Mouse (Mus musculus): ENCODE data around the gene Map4k3. TPM values are rescaled to one million over a fixed set of nuclear protein-coding genes. Genes with fewer than 3 reads are reported as not detected.
"Not testable (repeated sequence)": the region's sequence is repeated elsewhere in the genome, so short reads cannot be mapped to it uniquely, and the experiment has no call there.

Map4k3 gene
- total and polyA plus RNA-seq, 2 experiments, result 5.6 to 23.6 TPM

DNA sequence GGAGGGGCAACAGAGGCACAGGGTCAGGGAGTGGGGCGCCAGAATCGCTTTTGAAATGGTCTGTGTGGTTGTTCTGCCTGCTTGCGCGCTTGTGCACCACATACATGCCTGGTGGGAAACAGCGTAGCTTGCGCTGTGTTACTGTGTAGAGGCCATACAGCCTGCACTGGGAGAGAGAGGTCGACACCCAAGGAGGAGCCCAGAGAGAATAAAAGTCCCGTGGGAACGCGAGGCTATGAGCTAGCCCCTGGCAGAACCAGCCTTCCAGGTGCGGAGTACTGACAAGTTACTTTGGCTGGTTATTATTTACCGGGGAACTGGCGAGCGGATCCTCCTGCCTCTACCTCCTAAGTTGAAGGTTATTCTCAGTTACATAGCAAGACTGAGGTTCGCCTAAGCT, 177.3 kb downstream of the Map4k3 start:
- Histone ChIP-seq H3K27me3 (ENCODE audit: control insufficient read depth, insufficient read depth, low read length) (no peaks in the 10 kb centered on the region), H3K27ac (replicated peaks; ENCODE audit: insufficient read depth, low read depth, low read length) (no peak overlapping the region), H3K79me2 (ENCODE audit: control insufficient read depth, insufficient read depth, low read length) (no peaks in the 10 kb centered on the region), H3K4me1 (ENCODE audit: control insufficient read depth, insufficient read depth, low read length) (0 out of 2 replicates have a peak, but pooled peaks cover 3% of the 10 kb centered on the region), H3K4me3 (ENCODE audit: insufficient read depth, low read depth, low read length) (no peak overlapping the region), H3K36me3 (ENCODE audit: control insufficient read depth, insufficient read depth, low read length) (no peaks in the 10 kb centered on the region), H3K9ac (ENCODE audit: low read depth, low read length) (no peak overlapping the region)
- no peak for DNase-seq (ENCODE audit: extremely low read depth, low read depth, low spot score)
- WGBS, result 86% methylated on average over 15 of the region's 15 CpGs
- TF ChIP-seq POLR2A (IDR thresholded peaks at IDR 0.05; ENCODE audit: extremely low read depth, insufficient read depth, low read length) (no peak), CTCF (IDR thresholded peaks at IDR 0.05; ENCODE audit: low read depth, low read length) (no peak)

DNA sequence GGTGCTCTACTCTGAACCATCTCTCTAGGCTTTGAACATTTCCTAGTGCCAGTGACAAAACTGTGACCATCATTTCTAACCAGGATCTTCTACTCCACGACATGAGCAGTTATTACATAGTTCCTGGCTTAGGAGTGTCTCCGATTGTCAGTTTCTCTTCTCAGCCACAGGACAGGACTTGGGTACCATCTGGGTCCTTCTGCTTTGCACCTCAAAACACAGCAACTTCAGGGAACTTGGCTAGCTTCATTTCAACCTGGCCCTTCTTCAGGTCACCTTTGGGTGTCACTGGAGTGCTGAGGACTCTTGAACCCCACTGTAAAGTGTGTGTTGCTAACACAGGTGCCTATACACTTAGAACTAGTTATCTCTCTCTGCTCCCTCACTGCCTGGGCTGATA, 181.4 kb downstream of the Map4k3 start:
- Histone ChIP-seq H3K79me2 (ENCODE audit: control insufficient read depth, insufficient read depth, low read length) (no peaks in the 10 kb centered on the region), H3K4me1 (ENCODE audit: control insufficient read depth, insufficient read depth, low read length) (no peaks in the 10 kb centered on the region), H3K4me3 (ENCODE audit: insufficient read depth, low read depth, low read length) (no peak overlapping the region), H3K9ac (ENCODE audit: low read depth, low read length) (no peak overlapping the region), H3K27me3 (ENCODE audit: control insufficient read depth, insufficient read depth, low read length) (no peaks in the 10 kb centered on the region), H3K36me3 (ENCODE audit: control insufficient read depth, insufficient read depth, low read length) (no peaks in the 10 kb centered on the region), H3K27ac (replicated peaks; ENCODE audit: insufficient read depth, low read depth, low read length) (no peak overlapping the region)
- DNase-seq (ENCODE audit: extremely low read depth, low read depth, low spot score), result no peak
- TF ChIP-seq POLR2A (IDR thresholded peaks at IDR 0.05; ENCODE audit: extremely low read depth, insufficient read depth, low read length) (no peak), CTCF (IDR thresholded peaks at IDR 0.05; ENCODE audit: low read depth, low read length) (no peak)
- 88% methylated on average over 2 of the region's 2 CpGs for WGBS

DNA sequence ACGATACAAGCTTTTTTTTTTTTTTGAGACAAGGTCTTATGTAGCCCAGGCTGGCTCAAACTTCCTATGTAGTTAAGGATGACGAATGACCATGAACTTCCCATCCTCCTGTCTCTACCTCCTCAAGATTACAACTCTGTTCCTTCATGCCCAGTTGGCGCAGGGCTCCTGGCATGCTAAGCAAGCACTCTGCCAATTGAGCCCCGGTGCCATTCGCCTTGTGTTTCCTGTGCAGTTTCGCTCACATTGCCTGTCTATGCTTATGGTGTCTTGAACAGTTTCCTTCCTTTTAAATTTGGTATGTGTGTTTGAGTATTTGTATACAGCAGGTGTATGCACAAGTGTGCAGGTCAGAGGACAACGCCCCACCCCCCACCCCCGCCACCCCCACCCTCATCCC, 182.1 kb downstream of the Map4k3 start:
- Histone ChIP-seq H3K27ac (replicated peaks; ENCODE audit: insufficient read depth, low read depth, low read length) (no peak overlapping the region), H3K4me1 (ENCODE audit: control insufficient read depth, insufficient read depth, low read length) (no peaks in the 10 kb centered on the region), H3K79me2 (ENCODE audit: control insufficient read depth, insufficient read depth, low read length) (no peaks in the 10 kb centered on the region), H3K9ac (ENCODE audit: low read depth, low read length) (no peak overlapping the region), H3K27me3 (ENCODE audit: control insufficient read depth, insufficient read depth, low read length) (no peaks in the 10 kb centered on the region), H3K4me3 (ENCODE audit: insufficient read depth, low read depth, low read length) (no peak overlapping the region), H3K36me3 (ENCODE audit: control insufficient read depth, insufficient read depth, low read length) (no peaks in the 10 kb centered on the region)
- 88% methylated on average over 8 of the region's 8 CpGs for WGBS
- DNase-seq (ENCODE audit: extremely low read depth, low read depth, low spot score), result no peak
- TF ChIP-seq CTCF (IDR thresholded peaks at IDR 0.05; ENCODE audit: low read depth, low read length), result no peak
- no peak for TF ChIP-seq POLR2A (IDR thresholded peaks at IDR 0.05; ENCODE audit: extremely low read depth, insufficient read depth, low read length)

DNA sequence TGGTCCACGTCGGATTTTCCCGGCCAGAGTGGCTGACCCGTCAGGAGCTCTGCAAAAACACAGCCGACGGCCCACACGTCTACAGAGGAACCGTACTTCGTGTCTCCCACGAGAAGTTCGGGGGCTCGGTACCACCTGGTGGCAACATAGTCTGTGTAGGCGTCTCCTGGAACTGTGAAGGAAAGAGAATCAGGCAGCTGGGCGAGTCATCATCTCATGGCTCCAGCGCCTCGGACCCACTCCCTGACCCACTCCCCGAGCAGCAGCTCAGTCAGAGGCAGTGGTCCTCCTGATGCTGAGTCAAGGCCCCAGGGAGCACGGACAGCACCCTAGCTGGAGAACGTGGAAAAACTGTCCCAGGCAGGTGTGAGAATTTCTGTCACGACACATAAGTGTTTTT, 184.6 kb downstream of the Map4k3 start:
- no peaks in the 10 kb centered on the region for H3K27me3 ChIP-seq (ENCODE audit: control insufficient read depth, insufficient read depth, low read length)
- no peak for TF ChIP-seq CTCF (IDR thresholded peaks at IDR 0.05; ENCODE audit: low read depth, low read length)
- no peak for TF ChIP-seq POLR2A (IDR thresholded peaks at IDR 0.05; ENCODE audit: extremely low read depth, insufficient read depth, low read length)
- no peak for DNase-seq (ENCODE audit: extremely low read depth, low read depth, low spot score)
- no peak overlapping the region for H3K4me3 ChIP-seq (ENCODE audit: insufficient read depth, low read depth, low read length)
- H3K4me1 ChIP-seq (ENCODE audit: control insufficient read depth, insufficient read depth, low read length), result no peaks in the 10 kb centered on the region
- H3K79me2 ChIP-seq (ENCODE audit: control insufficient read depth, insufficient read depth, low read length), result no peaks in the 10 kb centered on the region
- no peaks in the 10 kb centered on the region for H3K36me3 ChIP-seq (ENCODE audit: control insufficient read depth, insufficient read depth, low read length)
- WGBS, result 89% methylated on average over 20 of the region's 20 CpGs
- H3K27ac ChIP-seq (replicated peaks; ENCODE audit: insufficient read depth, low read depth, low read length), result no peak overlapping the region
- no peak overlapping the region for H3K9ac ChIP-seq (ENCODE audit: low read depth, low read length)

DNA sequence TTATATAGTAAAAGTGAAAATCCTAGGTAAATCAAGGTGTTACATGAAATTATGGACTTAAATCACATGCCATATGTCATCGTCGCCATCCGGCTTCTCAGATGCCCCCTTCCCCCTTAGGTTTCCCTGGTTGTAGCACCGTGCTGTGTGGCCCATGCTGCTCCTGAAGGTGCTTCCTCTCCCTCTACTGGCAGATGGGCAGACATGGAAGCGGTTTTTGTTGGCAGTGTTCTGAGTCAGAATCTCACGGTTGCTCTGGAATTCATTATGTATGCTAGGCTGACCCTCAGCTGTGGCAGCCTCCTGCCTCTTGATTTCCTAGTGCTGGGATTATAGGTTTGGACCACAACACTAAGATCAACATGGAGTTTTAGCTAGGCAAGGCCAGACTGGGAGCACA, 191.1 kb downstream of the Map4k3 start:
- no peaks in the 10 kb centered on the region for H3K4me1 ChIP-seq (ENCODE audit: control insufficient read depth, insufficient read depth, low read length)
- H3K79me2 ChIP-seq (ENCODE audit: control insufficient read depth, insufficient read depth, low read length), result no peaks in the 10 kb centered on the region
- 79% methylated on average over 6 of the region's 6 CpGs for WGBS
- H3K36me3 ChIP-seq (ENCODE audit: control insufficient read depth, insufficient read depth, low read length), result no peaks in the 10 kb centered on the region
- no peaks in the 10 kb centered on the region for H3K27me3 ChIP-seq (ENCODE audit: control insufficient read depth, insufficient read depth, low read length)
- no peak overlapping the region for H3K27ac ChIP-seq (replicated peaks; ENCODE audit: insufficient read depth, low read depth, low read length)
- H3K4me3 ChIP-seq (ENCODE audit: insufficient read depth, low read depth, low read length), result no peak overlapping the region
- no peak for TF ChIP-seq POLR2A (IDR thresholded peaks at IDR 0.05; ENCODE audit: extremely low read depth, insufficient read depth, low read length)
- peak; percentile 43 for TF ChIP-seq CTCF (IDR thresholded peaks at IDR 0.05; ENCODE audit: low read depth, low read length)
- H3K9ac ChIP-seq (ENCODE audit: low read depth, low read length), result no peak overlapping the region
- no peak for DNase-seq (ENCODE audit: extremely low read depth, low read depth, low spot score)

DNA sequence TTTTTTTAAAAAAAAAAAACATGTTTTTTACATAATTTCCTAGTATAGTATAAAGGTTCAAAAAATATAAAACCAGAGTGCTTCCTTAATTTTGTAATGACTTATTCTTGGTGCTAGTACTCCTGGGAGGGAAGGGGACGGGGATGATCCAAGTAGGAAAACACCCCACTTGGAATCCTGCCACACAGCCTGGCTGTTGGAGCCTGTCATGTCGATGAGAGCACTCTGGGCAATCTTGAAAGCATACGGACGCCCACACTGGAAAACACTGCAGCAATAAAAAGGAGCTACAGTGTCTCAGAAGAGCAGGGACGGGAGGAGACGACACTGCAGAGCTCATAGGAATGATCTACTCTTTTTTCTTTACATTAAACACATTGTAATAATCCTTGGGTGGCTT, 192.7 kb downstream of the Map4k3 start:
- no peaks in the 10 kb centered on the region for H3K36me3 ChIP-seq (ENCODE audit: control insufficient read depth, insufficient read depth, low read length)
- DNase-seq (ENCODE audit: extremely low read depth, low read depth, low spot score), result no peak
- 75% methylated on average over 6 of the region's 6 CpGs for WGBS
- TF ChIP-seq CTCF (IDR thresholded peaks at IDR 0.05; ENCODE audit: low read depth, low read length), result no peak
- TF ChIP-seq POLR2A (IDR thresholded peaks at IDR 0.05; ENCODE audit: extremely low read depth, insufficient read depth, low read length), result no peak
- no peaks in the 10 kb centered on the region for H3K27me3 ChIP-seq (ENCODE audit: control insufficient read depth, insufficient read depth, low read length)
- H3K4me3 ChIP-seq (ENCODE audit: insufficient read depth, low read depth, low read length), result no peak overlapping the region
- H3K9ac ChIP-seq (ENCODE audit: low read depth, low read length), result no peak overlapping the region
- no peaks in the 10 kb centered on the region for H3K4me1 ChIP-seq (ENCODE audit: control insufficient read depth, insufficient read depth, low read length)
- no peak overlapping the region for H3K27ac ChIP-seq (replicated peaks; ENCODE audit: insufficient read depth, low read depth, low read length)
- H3K79me2 ChIP-seq (ENCODE audit: control insufficient read depth, insufficient read depth, low read length), result no peaks in the 10 kb centered on the region

DNA sequence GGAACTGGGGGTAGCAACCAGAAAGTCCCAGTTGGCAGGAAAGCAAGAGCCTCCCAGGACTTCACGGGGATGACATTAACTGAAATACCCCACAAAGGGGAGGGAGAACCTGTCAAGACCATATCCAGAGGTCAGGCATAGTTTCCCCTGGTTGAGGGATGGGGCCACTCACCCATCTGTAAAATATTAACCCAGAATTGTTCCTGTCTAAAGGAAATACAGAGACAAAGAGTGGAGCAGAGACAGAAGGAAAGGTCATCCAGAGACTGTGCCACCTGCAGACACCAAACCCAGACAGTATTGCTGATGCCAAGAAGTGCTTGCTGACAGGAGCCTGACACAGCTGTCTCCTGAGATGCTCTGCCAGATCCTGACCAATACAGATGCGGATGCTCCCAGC, 196.9 kb downstream of the Map4k3 start:
- not testable (repeated sequence) for H3K27me3 ChIP-seq (ENCODE audit: control insufficient read depth, insufficient read depth, low read length); H3K9ac ChIP-seq (ENCODE audit: low read depth, low read length); H3K27ac ChIP-seq (replicated peaks; ENCODE audit: insufficient read depth, low read depth, low read length); H3K4me1 ChIP-seq (ENCODE audit: control insufficient read depth, insufficient read depth, low read length); DNase-seq (ENCODE audit: extremely low read depth, low read depth, low spot score); H3K4me3 ChIP-seq (ENCODE audit: insufficient read depth, low read depth, low read length); H3K36me3 ChIP-seq (ENCODE audit: control insufficient read depth, insufficient read depth, low read length); H3K79me2 ChIP-seq (ENCODE audit: control insufficient read depth, insufficient read depth, low read length)
- WGBS, result 48% methylated on average over 2 of the region's 2 CpGs

All from liver, adult 2 months (tissue).